Mouse (Mus musculus) hindbrain, embryonic 13.5 days (tissue): ENCODE data around the gene Pde7b. TPM values are rescaled to one million over a fixed set of nuclear protein-coding genes. Genes with fewer than 3 reads are reported as not detected.

Experiments
- ATAC-seq: fragments of 200-750 bp; cut with Nextera tagmentation; 2 replicates; pipeline ENCODE4 v1.8.0; 2017; ENCODE audit warnings: moderate TSS enrichment; ENCODE audit not compliant: low FRiP score
- H3K27ac ChIP-seq: fragments of 300-500 bp; sonication (generic); 2 replicates; pipeline ENCODE4 v1.5.1; 2015; ENCODE audit warnings: inconsistent platforms, mild to moderate bottlenecking, moderate library complexity
- H3K27me3 ChIP-seq: fragments of 300-500 bp; sonication (generic); 2 replicates; pipeline ENCODE4 v1.6.1; 2015; ENCODE audit warnings: mild to moderate bottlenecking, inconsistent platforms
- H3K36me3 ChIP-seq: fragments of 300-500 bp; sonication (generic); 2 replicates; pipeline ENCODE4 v1.6.1; 2015; ENCODE audit warnings: mild to moderate bottlenecking, inconsistent platforms
- H3K4me1 ChIP-seq: fragments of 300-500 bp; sonication (generic); replicated peaks from 2 replicates; pipeline ENCODE4 v1.6.1; 2015; ENCODE audit warnings: inconsistent platforms
- H3K4me2 ChIP-seq: fragments of 300-500 bp; sonication (generic); 2 replicates; pipeline ENCODE4 v1.6.1; 2015; ENCODE audit warnings: inconsistent platforms, mild to moderate bottlenecking, moderate library complexity
- H3K4me3 ChIP-seq: fragments of 300-500 bp; sonication (generic); 2 replicates; pipeline ENCODE4 v1.5.1; 2015; ENCODE audit warnings: mild to moderate bottlenecking, inconsistent platforms
- H3K9ac ChIP-seq: fragments of 300-500 bp; sonication (generic); 2 replicates; pipeline ENCODE4 v1.6.1; 2015; ENCODE audit warnings: mild to moderate bottlenecking, inconsistent platforms
- H3K9me3 ChIP-seq: fragments of 300-500 bp; sonication (generic); 2 replicates; pipeline ENCODE4 v1.6.1; 2016; ENCODE audit warnings: inconsistent platforms
- WGBS: fragments of 180-500 bp; shearing (Covaris S2); methylation state at CpG from one replicate; pipeline ENCODE4 v1.1.7; 2015; 5-methylcytosine and 5-hydroxymethylcytosine counted together
- polyA plus RNA-seq: library from polyadenylated mRNA; unstranded; fragments of >200 nt; fragmentation: Nextera tagmentation; extraction: Ambion mirVana; gene quantifications from 2 replicates; pipeline ENCODE4 v1.2.1, GENCODE M21; 2015

Gene Pde7b
- polyA plus RNA-seq, 1 experiment from 2014 or later: 2.4 TPM

DNA sequence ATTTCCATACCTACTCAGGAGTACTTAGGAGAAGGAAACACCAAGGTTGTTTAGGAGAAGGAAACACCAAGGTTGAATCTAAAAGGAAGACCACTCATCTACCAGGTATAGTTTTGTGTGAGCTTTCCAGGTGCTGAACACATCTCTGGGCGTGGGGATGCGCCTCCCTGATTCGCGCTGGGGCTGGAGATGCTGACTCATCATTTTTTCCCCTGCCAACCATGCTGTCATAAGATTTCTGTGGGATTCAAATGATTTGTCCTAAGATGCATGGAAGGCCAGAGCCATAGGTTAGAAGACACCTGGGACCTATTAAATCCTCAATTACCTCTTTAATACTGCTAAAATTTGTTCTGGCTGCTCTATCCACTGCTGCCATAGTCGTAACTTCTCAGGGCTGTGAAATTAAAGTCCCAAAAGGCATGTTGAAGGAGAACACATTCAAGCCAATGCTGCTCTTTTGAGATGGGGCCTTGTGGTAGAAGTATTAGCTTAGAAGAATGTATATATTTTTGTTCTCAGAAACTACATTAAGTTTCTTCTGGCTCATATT lies 157.1 kb downstream of the Pde7b start:
- no peaks in the 10 kb centered on the region for H3K9me3 ChIP-seq
- 89% methylated on average over 5 of the region's 5 CpGs for WGBS
- H3K36me3 ChIP-seq: no peaks in the 10 kb centered on the region
- H3K4me1 ChIP-seq: no peaks in the 10 kb centered on the region
- H3K9ac ChIP-seq: no peak overlapping the region
- ATAC-seq: no peak
- no peaks in the 10 kb centered on the region for H3K27me3 ChIP-seq
- no peak overlapping the region for H3K4me2 ChIP-seq
- no peak overlapping the region for H3K27ac ChIP-seq
- no peak overlapping the region for H3K4me3 ChIP-seq

DNA sequence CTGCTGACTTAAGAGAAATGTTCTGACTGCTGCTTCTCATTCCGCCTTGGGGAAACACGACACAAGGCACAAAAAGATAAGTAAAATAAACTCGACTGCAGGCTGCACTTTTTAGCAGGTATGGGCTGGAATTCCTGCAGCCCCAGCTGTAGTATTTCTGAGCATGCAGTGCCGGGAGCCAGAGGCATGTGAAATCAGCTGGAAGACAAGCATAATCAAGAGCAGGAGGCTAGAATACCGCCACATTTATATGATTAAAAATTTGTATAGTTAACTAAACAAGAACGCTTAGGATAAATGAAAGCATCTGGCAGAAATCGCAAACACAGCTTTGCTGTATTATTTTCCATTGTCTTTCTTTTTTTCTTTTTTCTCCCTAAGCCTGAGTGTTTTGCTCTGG lies 168.4 kb downstream of the Pde7b start:
- Histone ChIP-seq H3K4me2 (no peak overlapping the region), H3K9me3 (no peaks in the 10 kb centered on the region), H3K27me3 (no peaks in the 10 kb centered on the region), H3K9ac (no peak overlapping the region), H3K4me1 (no peaks in the 10 kb centered on the region), H3K4me3 (no peak overlapping the region), H3K36me3 (no peaks in the 10 kb centered on the region), H3K27ac (no peak overlapping the region)
- no peak for ATAC-seq
- WGBS: 73% methylated on average over 7 of the region's 7 CpGs

DNA sequence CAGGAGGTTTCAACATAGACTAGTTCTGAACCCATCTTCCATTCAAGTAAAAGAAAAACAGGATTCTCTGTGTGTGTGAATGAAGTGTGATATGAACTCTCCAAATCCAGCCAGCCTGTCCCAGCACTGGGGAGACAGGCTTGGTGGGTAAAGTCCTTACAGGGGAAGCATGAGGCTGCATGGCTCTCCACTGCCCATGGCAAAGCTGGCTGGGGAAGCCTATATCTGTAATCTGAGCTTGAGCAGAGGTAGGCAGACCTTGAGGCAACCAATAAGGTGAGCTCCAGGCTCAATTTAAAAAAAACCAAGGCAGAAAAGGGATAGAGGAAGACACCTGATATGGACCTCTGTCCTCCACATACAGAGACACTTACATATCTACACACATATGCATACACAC lies 173.5 kb downstream of the Pde7b start:
- Histone ChIP-seq H3K36me3 (no peaks in the 10 kb centered on the region), H3K9ac (no peak overlapping the region), H3K4me3 (no peak overlapping the region), H3K27me3 (no peaks in the 10 kb centered on the region), H3K4me1 (peaks cover 22% of the 10 kb centered on the region), H3K27ac (no peak overlapping the region), H3K4me2 (no peak overlapping the region), H3K9me3 (no peaks in the 10 kb centered on the region)
- no peak for ATAC-seq

DNA sequence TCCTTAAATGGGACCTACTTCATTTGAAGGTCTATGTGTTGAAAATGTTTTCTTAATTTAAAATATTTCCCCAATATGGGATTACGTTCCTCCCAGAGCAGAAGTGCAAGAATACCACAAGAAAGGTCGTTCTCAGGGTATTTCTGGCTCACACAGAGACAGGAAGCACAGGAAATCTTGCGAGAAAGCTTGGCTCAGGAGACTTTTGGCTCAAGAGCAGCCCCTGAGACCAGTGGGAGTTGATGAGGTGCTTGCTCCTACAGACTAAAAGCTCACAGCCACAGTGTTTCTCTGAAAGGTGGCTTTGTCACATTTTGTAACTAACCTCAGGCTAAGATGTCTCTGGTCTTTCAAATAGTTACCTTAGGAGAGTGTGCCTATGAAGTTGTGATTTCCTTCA lies 174.1 kb downstream of the Pde7b start:
- WGBS: 72% methylated on average over 3 of the region's 3 CpGs

DNA sequence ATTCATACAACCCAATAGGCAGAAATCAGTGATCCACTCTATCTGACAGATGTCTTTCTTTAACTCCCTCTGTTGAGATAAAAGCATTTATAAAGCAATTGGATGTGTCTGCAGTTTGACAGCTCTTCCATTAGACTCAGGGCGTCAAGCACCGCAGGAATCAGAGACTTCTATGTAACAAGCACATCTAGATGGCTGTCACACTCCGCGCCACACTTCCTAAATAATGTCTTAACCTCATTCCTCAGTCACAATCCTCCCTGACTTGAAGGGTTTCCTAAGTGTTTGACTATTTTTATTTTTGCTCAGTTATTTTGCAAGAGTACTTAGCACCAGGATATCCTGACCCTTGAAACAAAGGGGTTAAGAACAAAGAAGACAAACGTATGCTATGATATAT lies 174.7 kb downstream of the Pde7b start:
- H3K4me2 ChIP-seq: no peak overlapping the region
- no peaks in the 10 kb centered on the region for H3K36me3 ChIP-seq
- no peaks in the 10 kb centered on the region for H3K27me3 ChIP-seq
- H3K9ac ChIP-seq: no peak overlapping the region
- WGBS: 45% methylated on average over 5 of the region's 5 CpGs
- H3K4me3 ChIP-seq: no peak overlapping the region
- H3K27ac ChIP-seq: no peak overlapping the region
- H3K9me3 ChIP-seq: no peaks in the 10 kb centered on the region
- H3K4me1 ChIP-seq: peaks cover 22% of the 10 kb centered on the region
- ATAC-seq: no peak

More for the DNA sequence above, 174.1 kb downstream of the Pde7b start:
- Histone ChIP-seq H3K4me3 (no peak overlapping the region), H3K4me1 (peaks cover 22% of the 10 kb centered on the region), H3K27me3 (no peaks in the 10 kb centered on the region), H3K36me3 (no peaks in the 10 kb centered on the region), H3K4me2 (no peak overlapping the region), H3K27ac (no peak overlapping the region), H3K9me3 (no peaks in the 10 kb centered on the region), H3K9ac (no peak overlapping the region)
- no peak for ATAC-seq

DNA sequence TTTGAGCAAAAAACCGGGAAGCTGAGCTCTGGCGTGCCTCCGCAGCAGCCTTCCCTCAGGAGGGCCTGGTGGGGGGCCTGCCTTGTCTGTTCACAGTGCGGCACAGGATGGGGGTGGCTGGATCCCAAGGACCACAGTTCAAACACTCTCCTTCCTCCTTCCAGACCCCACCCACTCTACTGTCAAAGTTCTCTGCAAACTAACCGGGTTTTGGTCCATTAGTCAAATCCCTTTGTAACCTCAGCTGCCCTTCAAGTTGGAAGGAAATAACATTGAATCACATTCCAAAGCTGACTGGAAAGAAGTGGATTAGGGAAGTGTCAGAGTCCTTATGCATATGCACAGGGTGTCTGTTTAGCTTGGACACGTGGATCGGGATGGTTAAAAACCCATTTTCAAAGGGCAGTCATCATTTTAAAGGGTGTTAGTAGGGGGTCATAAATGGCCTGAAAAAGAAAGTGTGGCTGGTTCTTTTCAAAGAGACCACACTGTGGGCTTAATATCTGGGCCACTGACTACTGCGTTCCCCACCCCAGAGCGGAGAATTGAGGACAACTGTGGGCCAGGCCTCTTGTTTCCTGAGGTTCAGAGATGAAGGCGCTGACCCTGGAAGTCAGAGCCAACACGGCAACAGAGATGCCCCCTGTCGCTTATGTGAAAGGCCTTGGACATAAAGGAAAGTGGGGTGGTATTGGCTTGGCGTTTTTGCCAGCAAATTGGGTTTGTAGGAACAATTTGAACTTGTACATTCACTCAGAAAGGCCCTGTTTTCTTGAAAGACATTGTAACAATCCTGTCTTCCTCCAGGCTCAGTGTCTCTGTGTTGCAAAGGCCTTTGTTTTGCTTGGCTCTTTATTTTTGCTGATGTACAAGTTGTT lies 175.8 kb downstream of the Pde7b start:
- ATAC-seq: peak; percentile 47; the same call in 1 of the 2 replicates
- peak overlapping the region; percentile 75 for H3K9ac ChIP-seq
- peak overlapping the region; percentile 83; the same call in 1 of the 2 replicates for H3K27ac ChIP-seq

DNA sequence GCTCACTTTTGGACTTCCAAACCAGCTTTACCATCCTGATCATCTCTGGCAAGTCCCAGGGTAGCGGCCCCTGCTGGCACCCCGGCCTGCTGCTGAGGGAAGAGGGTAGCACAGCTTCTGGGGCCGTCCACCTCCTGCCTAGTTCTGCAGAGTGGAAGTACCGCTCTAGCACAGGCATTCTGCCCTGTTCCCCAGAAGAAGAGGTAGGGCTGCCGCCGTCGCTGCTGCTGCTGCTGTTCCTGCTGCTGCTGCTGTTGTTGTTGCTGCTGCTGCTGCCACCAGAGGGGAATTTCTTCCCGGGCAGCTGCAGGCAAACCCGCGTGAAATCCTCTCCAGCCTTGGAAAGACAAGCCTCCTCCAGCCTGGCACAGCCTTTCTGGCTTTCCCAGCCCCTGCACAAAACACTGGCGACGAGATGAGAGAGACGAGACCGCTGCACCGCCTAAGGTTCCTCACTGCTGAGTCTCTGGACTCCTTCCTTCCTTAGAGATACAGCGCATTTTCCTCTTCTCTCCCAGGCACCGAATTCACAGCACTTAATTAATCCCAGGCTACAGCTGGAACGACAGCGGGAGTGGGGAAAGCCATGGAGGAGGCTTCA lies 176.8 kb downstream of the Pde7b start:
- H3K27ac ChIP-seq: peak overlapping the region; percentile 83
- peaks cover 28% of the 10 kb centered on the region for H3K4me1 ChIP-seq
- H3K27me3 ChIP-seq: no peaks in the 10 kb centered on the region
- H3K4me3 ChIP-seq: peak overlapping the region; percentile 44
- WGBS: under 1% methylated on average over 19 of the region's 19 CpGs
- no peaks in the 10 kb centered on the region for H3K36me3 ChIP-seq
- H3K9ac ChIP-seq: peak overlapping the region; percentile 75
- peak overlapping the region; percentile 71 for H3K4me2 ChIP-seq
- H3K9me3 ChIP-seq: no peaks in the 10 kb centered on the region
- peak; percentile 77 for ATAC-seq

More for the DNA sequence above, 175.8 kb downstream of the Pde7b start:
- H3K9me3 ChIP-seq: no peaks in the 10 kb centered on the region
- 12% methylated on average over 13 of the region's 13 CpGs for WGBS
- no peaks in the 10 kb centered on the region for H3K36me3 ChIP-seq
- H3K4me3 ChIP-seq: peak overlapping the region; percentile 44
- H3K4me2 ChIP-seq: peak overlapping the region; percentile 71
- peaks cover 22% of the 10 kb centered on the region for H3K4me1 ChIP-seq
- no peaks in the 10 kb centered on the region for H3K27me3 ChIP-seq

DNA sequence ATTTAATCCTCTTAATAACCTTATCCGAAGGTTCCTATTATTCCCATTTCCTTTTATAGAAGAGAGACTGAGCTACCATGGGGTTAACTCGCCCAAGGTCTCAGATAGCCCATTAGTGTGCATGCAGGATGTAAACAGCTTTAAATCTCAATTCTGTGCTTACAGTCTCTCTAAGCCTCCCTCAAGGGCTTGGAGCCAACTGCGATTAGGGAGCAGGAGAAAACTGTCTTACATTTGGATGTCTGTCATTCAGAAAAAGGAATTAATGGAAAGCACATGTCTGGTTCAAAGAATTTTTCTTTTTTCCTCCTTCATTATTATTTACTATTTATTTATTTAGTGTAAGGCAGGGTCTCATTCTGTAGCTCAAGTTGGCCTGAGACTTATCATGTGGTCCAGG lies 181.8 kb downstream of the Pde7b start:
- H3K9ac ChIP-seq: no peak overlapping the region
- no peak overlapping the region for H3K4me2 ChIP-seq
- WGBS: 72% methylated on average over 3 of the region's 3 CpGs
- H3K27ac ChIP-seq: no peak overlapping the region
- no peaks in the 10 kb centered on the region for H3K36me3 ChIP-seq
- no peak for ATAC-seq
- no peaks in the 10 kb centered on the region for H3K27me3 ChIP-seq
- no peaks in the 10 kb centered on the region for H3K9me3 ChIP-seq
- no peak overlapping the region for H3K4me3 ChIP-seq
- peaks cover 13% of the 10 kb centered on the region for H3K4me1 ChIP-seq

DNA sequence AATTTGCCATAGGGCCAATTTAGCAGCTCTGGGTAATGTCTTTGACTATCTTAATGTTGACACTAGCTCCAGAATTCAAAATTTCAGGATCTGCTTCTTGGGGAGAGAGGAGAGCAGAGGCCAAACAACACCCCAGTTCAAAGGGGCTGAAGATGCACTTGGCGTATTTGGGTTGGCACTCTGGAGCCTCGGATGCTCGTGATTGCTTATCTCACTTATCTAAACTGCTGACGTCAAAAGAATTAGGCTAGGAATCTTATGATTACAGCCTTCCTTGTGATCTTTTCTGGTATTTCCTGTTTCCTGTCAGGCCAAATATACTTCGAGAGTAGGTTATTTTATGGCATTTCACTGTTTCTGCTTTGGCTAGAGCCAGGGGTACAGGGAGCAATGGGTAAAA lies 191.1 kb downstream of the Pde7b start:
- Histone ChIP-seq H3K9me3 (no peaks in the 10 kb centered on the region), H3K27ac (no peak overlapping the region), H3K4me3 (no peak overlapping the region), H3K9ac (no peak overlapping the region), H3K4me2 (no peak overlapping the region), H3K36me3 (no peaks in the 10 kb centered on the region), H3K4me1 (peaks cover 11% of the 10 kb centered on the region), H3K27me3 (no peaks in the 10 kb centered on the region)
- 81% methylated on average over 5 of the region's 5 CpGs for WGBS
- ATAC-seq: no peak

DNA sequence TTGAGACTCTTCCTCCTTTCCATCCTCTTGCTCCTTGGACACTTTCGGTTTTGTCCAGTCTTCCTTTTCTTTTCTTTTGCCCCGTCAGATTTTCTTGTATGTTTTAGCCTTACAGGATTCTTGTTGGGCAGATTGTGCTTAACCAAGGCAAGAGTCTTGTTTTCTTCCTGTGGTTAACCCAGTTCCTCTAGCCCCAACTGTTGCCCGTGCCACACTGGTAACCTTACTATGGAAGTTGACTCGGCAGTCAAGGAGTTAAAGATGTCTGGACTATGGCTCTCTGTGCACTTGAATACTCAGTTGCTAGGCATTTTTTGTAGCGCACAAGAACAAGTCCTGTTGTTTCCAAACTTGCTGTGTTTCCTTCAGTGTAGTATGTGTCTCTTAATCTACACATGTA lies 193.0 kb downstream of the Pde7b start:
- Histone ChIP-seq H3K27me3 (no peaks in the 10 kb centered on the region), H3K4me2 (no peak overlapping the region), H3K4me1 (peaks cover 17% of the 10 kb centered on the region), H3K36me3 (no peaks in the 10 kb centered on the region), H3K27ac (no peak overlapping the region), H3K9me3 (no peaks in the 10 kb centered on the region), H3K9ac (no peak overlapping the region), H3K4me3 (no peak overlapping the region)
- ATAC-seq: no peak
- WGBS: 85% methylated on average over 5 of the region's 5 CpGs

DNA sequence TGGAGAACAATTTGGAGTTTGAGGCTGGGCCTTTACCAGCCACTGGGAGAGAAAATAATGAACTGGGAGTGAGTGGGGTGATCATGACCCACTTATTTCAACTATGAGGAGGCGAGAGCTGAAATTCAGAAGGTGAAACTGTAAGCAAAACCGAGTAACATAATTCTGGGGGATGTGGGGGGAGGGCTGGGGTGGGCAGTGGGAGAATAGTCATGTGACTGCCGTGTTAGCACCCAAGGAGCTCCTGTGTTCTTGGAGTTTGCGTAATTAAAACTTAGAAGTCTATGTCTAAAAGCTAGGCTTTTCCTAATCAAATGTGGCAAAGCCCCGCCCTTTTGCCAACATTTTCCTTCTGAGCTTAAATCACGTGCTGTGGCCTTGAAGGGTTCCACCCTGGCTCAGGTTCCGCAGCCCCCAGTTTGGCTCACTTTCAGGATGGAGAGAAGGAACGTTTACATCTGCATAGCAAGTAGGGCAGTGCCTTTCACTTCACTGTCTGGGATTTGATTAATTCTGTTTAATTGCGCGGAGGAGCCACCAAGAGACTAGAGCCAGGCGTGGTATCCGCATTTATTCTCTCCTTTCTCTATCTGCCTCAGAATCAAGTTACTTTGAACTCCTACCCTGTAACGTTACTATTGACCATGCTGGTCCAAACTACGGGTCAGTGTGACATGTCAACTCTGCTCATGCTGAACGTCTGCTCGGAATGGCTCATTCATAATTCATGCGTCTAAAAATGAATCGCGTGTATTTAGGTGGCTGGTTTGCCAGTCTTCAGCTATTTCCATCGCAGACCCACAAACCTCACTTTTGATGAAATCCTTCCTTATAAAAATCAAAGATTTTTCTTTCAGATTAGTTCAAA lies 196.1 kb downstream of the Pde7b start:
- Histone ChIP-seq H3K9me3 (no peaks in the 10 kb centered on the region), H3K4me1 (peaks cover 17% of the 10 kb centered on the region), H3K4me2 (peak overlapping the region; percentile 34), H3K27me3 (no peaks in the 10 kb centered on the region), H3K9ac (no peak overlapping the region), H3K4me3 (no peak overlapping the region), H3K36me3 (no peaks in the 10 kb centered on the region), H3K27ac (peak overlapping the region; percentile 44; the same call in 1 of the 2 replicates)
- WGBS: 47% methylated on average over 20 of the region's 20 CpGs
- ATAC-seq: peak; percentile 90

DNA sequence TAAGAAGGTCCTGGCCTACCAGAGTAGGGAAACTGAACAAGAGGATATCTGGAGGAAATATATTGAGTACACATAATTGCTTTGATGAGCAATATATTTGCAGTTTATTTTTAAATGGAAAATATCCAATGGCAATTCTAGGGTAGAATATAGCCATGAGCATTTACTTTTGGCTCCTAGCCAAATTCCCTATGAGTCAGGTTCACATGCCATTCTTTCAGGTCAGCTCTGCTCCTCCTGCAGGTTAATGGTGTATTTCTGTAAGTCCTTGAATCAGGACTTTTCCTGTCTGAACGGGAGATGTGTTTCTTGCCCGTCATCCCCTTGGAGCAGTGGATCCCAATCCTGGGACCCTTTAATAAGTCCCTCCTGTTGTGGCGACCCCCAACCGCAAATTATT lies 197.1 kb downstream of the Pde7b start:
- Histone ChIP-seq H3K4me2 (no peak overlapping the region), H3K9ac (no peak overlapping the region), H3K27me3 (no peaks in the 10 kb centered on the region), H3K4me1 (peaks cover 17% of the 10 kb centered on the region), H3K27ac (no peak overlapping the region), H3K4me3 (no peak overlapping the region), H3K36me3 (no peaks in the 10 kb centered on the region), H3K9me3 (no peaks in the 10 kb centered on the region)
- no peak for ATAC-seq
- WGBS: 87% methylated on average over 4 of the region's 4 CpGs
